Mouse (Mus musculus): ENCODE measurements around the gene Acss1. TPM values are rescaled to one million over a fixed set of nuclear protein-coding genes. Genes with fewer than 3 reads are reported as not detected.

Gene Acss1
- total and polyA plus RNA-seq, 2 experiments from 2014 or later: 14.1 to 17.8 TPM

DNA sequence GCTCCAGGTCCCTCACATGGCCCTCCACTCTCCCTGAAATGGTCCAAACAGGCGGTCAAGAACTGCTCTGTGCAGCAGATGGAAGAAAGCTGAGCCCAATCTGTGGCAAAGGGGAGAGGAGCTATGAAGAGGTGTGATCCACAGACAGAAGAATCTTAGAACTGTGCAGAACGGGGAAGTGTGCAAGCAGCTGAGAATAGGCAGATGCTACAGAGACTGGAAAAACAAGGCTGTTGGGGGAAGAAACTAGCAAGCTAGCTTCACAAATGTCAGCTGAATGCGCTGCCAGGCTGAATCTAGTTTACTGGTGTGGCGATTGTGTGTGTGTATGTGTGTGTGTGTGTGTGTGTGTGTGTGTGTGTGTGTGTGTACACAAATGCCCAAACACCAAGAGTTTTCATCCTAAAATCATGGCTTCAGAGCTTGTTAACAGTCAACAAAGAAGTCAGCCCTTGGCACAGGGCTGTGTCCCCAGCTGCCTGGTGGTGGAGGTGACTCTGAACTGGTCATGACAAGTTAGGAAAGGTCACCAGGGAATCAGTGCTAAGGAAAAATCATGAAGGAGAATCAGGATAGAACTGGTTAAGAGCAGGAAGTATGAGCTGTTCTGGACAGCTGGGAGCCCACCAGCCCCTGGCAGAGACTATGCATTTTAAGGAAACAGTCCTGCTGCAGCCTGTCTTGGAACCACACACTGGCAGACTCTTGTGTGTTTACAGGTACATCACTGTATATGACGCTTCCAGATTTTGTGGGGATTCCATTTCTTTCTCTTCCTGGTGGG lies 7.4 kb downstream of the Acss1 start:
- no peaks in the 10 kb centered on the region for H3K27me3 ChIP-seq (ENCODE audit: insufficient read depth, low read length)
- H3K9ac ChIP-seq: 0 out of 2 replicates have a peak overlapping the region, but pooled peaks have one; percentile 25
- no peak for TF ChIP-seq CTCF (IDR thresholded peaks at IDR 0.05; ENCODE audit: low read depth)
- no peak overlapping the region for H3K4me2 ChIP-seq (ENCODE audit: low read depth)
- H3K9me3 ChIP-seq (ENCODE audit: low read length): no peaks in the 10 kb centered on the region
- H3K36me3 ChIP-seq (ENCODE audit: insufficient read depth): no peaks in the 10 kb centered on the region
- H3K27ac ChIP-seq (ENCODE audit: low read depth, low read length): peak overlapping the region; percentile 45
- no peak overlapping the region for H3K4me3 ChIP-seq (ENCODE audit: low read depth, low read length)
- WGBS: 57% methylated on average over 5 of the region's 5 CpGs
- ATAC-seq (peak; percentile 72), DNase-seq (peak; percentile 73)
- H3K4me1 ChIP-seq (ENCODE audit: insufficient read depth): peaks cover 21% of the 10 kb centered on the region; the same call in 1 of the 2 replicates

DNA sequence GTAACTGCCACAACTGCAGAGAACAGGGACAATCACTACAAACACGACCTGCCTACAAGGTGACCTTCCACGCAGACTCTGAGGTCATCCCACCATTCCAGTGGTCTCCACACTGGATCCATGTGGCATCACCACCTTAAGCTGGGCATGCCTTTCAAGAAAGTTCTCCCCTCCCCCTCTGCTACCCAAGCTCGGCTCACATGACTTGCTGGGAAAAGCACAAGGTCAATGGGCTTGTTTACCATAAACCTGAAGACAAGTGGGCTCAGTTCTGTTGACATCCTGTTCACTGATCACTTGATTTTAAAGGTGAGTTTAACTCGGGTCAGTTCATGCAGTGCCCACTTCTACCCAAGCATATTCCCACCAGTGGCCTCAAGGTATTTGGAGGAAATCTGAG lies 8.3 kb downstream of the Acss1 start:
- Histone ChIP-seq H3K4me2 (ENCODE audit: low read depth) (no peak overlapping the region), H3K27me3 (ENCODE audit: insufficient read depth, low read length) (no peaks in the 10 kb centered on the region), H3K27ac (ENCODE audit: low read depth, low read length) (0 out of 2 replicates have a peak overlapping the region, but pooled peaks have one; percentile 15), H3K4me3 (ENCODE audit: low read depth, low read length) (no peak overlapping the region), H3K9me3 (ENCODE audit: low read length) (no peaks in the 10 kb centered on the region), H3K9ac (no peak overlapping the region), H3K4me1 (ENCODE audit: insufficient read depth) (peaks cover 21% of the 10 kb centered on the region; the same call in 1 of the 2 replicates), H3K36me3 (ENCODE audit: insufficient read depth) (no peaks in the 10 kb centered on the region)
- WGBS: 71% methylated on average over 4 of the region's 4 CpGs
- DNase-seq (no peak), ATAC-seq (no peak)
- TF ChIP-seq CTCF (IDR thresholded peaks at IDR 0.05; ENCODE audit: low read depth): no peak

DNA sequence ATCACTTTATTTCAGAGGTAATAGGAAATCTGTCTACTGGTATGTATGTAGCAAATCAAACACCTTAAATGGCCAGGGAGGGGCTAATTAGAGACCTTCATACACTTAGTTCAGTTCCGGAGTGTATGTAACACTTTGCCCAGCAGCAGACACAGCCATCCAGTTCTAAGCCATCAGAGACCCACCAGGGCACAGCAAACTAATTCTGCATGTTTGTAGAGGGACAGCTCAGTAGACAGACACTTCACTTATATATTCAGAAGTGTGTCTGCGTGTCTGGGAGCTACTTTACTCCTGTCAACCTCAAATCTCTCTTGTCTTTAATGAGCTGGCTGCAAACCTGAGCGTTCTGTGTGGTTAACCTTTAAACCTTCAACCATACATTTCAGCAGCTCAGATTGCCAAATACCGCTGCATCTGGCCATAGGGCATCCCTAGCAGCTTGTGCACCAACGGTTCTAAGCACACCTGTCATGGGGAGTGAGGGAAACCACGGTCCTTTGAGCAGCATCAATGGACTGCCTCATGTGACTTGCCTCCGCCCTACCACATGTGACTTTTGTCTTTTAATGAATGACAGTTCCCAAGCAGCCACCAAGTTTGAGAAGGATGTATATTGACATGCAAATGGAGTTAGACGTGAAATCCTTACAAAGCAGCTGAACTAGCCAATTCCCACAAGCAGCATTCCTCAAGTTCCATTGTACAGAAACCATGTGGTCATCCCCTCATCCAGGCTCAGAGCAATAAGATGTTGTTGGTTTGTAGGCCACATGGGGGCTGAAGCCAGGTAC lies 11.1 kb downstream of the Acss1 start:
- DNase-seq (no peak), ATAC-seq (0 out of 2 replicates have a peak, but pooled peaks have one; percentile 21)
- H3K36me3 ChIP-seq (ENCODE audit: insufficient read depth): no peaks in the 10 kb centered on the region
- TF ChIP-seq CTCF (IDR thresholded peaks at IDR 0.05; ENCODE audit: low read depth): peak; percentile 15; the same call in 1 of the 2 replicates
- H3K27me3 ChIP-seq (ENCODE audit: insufficient read depth, low read length): no peaks in the 10 kb centered on the region
- H3K27ac ChIP-seq (ENCODE audit: low read depth, low read length): peak overlapping the region; percentile 21; the same call in 1 of the 2 replicates
- H3K9me3 ChIP-seq (ENCODE audit: low read length): no peaks in the 10 kb centered on the region
- WGBS: 24% methylated on average over 8 of the region's 8 CpGs
- 0 out of 2 replicates have a peak, but pooled peaks cover 10% of the 10 kb centered on the region for H3K4me1 ChIP-seq (ENCODE audit: insufficient read depth)
- H3K4me3 ChIP-seq (ENCODE audit: low read depth, low read length): no peak overlapping the region
- no peak overlapping the region for H3K9ac ChIP-seq
- no peak overlapping the region for H3K4me2 ChIP-seq (ENCODE audit: low read depth)

DNA sequence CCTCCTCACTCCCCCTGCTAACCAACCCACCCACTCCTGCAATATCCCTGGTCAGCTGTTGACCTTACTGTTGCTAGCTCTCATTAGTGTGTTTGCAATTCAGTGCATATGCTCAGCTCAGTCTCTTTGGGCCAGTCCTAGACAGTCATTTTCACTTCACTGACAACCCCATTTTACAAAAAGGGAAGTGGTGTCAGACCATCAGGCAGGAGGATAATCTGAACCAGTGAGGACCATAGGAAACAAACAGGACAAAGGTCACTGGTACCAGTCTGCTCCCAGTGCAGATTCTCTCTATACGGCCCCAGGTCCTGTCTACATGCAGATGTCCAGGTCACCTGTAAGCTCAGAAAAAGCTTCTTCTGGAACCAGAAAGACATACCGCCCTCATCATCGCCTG lies 12.2 kb downstream of the Acss1 start:
- H3K27ac ChIP-seq (ENCODE audit: low read depth, low read length): no peak overlapping the region
- no peak for DNase-seq
- no peaks in the 10 kb centered on the region for H3K36me3 ChIP-seq (ENCODE audit: insufficient read depth)
- no peaks in the 10 kb centered on the region for H3K27me3 ChIP-seq (ENCODE audit: insufficient read depth, low read length)
- no peak overlapping the region for H3K9ac ChIP-seq
- ATAC-seq: no peak
- WGBS: 93% methylated on average over 3 of the region's 3 CpGs
- H3K4me3 ChIP-seq (ENCODE audit: low read depth, low read length): no peak overlapping the region
- H3K4me1 ChIP-seq (ENCODE audit: insufficient read depth): 0 out of 2 replicates have a peak, but pooled peaks cover 6% of the 10 kb centered on the region
- no peak overlapping the region for H3K4me2 ChIP-seq (ENCODE audit: low read depth)
- TF ChIP-seq CTCF (IDR thresholded peaks at IDR 0.05; ENCODE audit: low read depth): no peak
- H3K9me3 ChIP-seq (ENCODE audit: low read length): no peaks in the 10 kb centered on the region

DNA sequence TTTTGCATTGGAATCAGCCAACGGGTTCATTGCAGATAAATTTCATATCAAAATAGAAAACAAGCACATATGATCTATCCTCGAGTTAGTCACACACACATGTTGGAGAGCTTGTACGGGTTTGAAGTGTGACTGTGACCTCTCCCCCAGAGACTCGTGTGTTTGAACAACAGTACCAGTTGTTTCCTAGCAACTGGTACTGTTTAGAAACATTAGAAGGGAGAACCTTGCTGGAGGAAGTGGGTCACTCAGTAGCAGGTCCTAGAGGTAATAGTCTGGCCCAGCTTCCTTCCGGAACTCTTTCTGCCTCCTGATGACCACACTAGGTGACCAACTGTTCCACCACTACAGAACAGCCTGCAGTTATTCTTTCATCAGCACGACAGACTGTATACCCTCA lies 13.0 kb downstream of the Acss1 start:
- no peaks in the 10 kb centered on the region for H3K9me3 ChIP-seq (ENCODE audit: low read length)
- DNase-seq (no peak), ATAC-seq (no peak)
- H3K4me3 ChIP-seq (ENCODE audit: low read depth, low read length): no peak overlapping the region
- 81% methylated on average over 6 of the region's 6 CpGs for WGBS
- H3K36me3 ChIP-seq (ENCODE audit: insufficient read depth): no peaks in the 10 kb centered on the region
- no peak for TF ChIP-seq CTCF (IDR thresholded peaks at IDR 0.05; ENCODE audit: low read depth)
- no peaks in the 10 kb centered on the region for H3K27me3 ChIP-seq (ENCODE audit: insufficient read depth, low read length)
- no peak overlapping the region for H3K4me2 ChIP-seq (ENCODE audit: low read depth)
- no peaks in the 10 kb centered on the region for H3K4me1 ChIP-seq (ENCODE audit: insufficient read depth)
- no peak overlapping the region for H3K27ac ChIP-seq (ENCODE audit: low read depth, low read length)
- no peak overlapping the region for H3K9ac ChIP-seq

DNA sequence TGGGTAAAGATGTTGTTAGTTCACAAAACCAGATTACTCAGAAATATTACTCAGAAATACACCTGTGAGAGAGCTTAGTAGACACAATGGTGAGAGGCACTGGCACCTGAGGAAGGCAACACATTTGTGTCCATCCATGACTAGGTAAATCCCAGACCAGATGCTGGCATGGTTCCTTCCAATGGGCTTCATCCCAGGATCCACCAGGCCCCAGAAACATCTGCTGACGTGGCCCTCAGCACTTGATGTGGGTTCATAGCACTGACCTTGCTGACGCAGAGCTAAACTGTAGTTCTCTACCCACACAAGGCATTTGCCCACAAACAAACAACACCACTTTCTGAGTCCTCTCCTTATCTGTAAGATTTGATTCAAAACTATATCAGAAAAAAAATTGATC lies 13.5 kb downstream of the Acss1 start:
- ATAC-seq (no peak), DNase-seq (no peak)
- Histone ChIP-seq H3K27me3 (ENCODE audit: insufficient read depth, low read length) (no peaks in the 10 kb centered on the region), H3K4me3 (ENCODE audit: low read depth, low read length) (no peak overlapping the region), H3K27ac (ENCODE audit: low read depth, low read length) (no peak overlapping the region), H3K36me3 (ENCODE audit: insufficient read depth) (no peaks in the 10 kb centered on the region), H3K9ac (no peak overlapping the region), H3K4me2 (ENCODE audit: low read depth) (no peak overlapping the region), H3K4me1 (ENCODE audit: insufficient read depth) (0 out of 2 replicates have a peak, but pooled peaks cover 3% of the 10 kb centered on the region), H3K9me3 (ENCODE audit: low read length) (no peaks in the 10 kb centered on the region)
- 88% methylated on average over 2 of the region's 2 CpGs for WGBS
- no peak for TF ChIP-seq CTCF (IDR thresholded peaks at IDR 0.05; ENCODE audit: low read depth)

DNA sequence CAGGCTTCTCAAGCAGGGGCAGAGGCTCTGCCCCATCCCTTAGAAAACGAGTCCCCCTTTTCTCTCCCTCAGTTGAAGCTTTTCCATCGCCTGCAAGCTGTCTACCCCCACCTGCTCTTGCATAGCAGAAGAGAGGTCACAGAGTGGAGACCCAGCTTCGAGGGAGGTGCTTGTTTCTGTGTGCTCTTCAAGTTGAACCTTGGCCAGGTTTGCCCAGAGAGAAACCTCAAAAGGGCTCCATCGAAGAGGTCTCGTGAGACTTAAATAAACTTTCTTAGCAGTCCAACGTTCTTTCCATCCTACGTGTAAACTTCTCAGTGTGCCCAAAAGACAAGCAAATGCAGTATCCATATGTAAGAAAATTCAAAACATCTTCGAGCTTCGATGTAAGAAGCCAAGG lies 16.9 kb downstream of the Acss1 start:
- Histone ChIP-seq H3K27ac (ENCODE audit: low read depth, low read length) (no peak overlapping the region), H3K4me3 (ENCODE audit: low read depth, low read length) (no peak overlapping the region), H3K4me1 (ENCODE audit: insufficient read depth) (peaks cover 3% of the 10 kb centered on the region; the same call in 1 of the 2 replicates), H3K27me3 (ENCODE audit: insufficient read depth, low read length) (no peaks in the 10 kb centered on the region), H3K36me3 (ENCODE audit: insufficient read depth) (no peaks in the 10 kb centered on the region), H3K4me2 (ENCODE audit: low read depth) (no peak overlapping the region), H3K9me3 (ENCODE audit: low read length) (no peaks in the 10 kb centered on the region), H3K9ac (no peak overlapping the region)
- ATAC-seq: no peak
- no peak for TF ChIP-seq CTCF (IDR thresholded peaks at IDR 0.05; ENCODE audit: low read depth)
- 68% methylated on average over 9 of the region's 9 CpGs for WGBS
- no peak for DNase-seq
